Mouse (Mus musculus): Measurements from ENCODE around the gene Mroh3.
A peak's percentile ranks its signal among the peaks of the same experiment; 100 is the strongest.

Mroh3 gene

GRCm38 (mm10) chr1:136156951-136157350, 55.7 kb downstream of the Mroh3 start:
- no peak for DNase-seq (ENCODE audit: low read depth, low spot score)

DNA sequence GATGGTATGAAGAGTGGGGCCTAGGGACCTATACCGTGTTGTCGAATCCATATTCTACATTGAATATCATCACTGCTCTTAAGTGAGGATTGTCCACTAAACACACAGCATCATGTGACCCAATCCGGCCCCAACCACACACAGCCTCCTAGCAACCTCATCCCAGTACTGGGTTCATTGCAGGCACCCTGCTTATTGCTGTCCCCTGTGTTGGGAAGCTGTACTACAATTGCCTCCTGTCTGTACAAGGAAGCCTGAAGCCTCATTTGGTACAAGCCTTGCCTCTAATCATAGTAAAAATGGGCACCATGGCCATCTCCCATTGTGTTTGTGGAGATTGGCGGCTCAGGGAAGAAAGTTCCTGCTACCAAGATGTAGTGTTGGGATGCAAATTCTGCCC, 56.3 kb downstream of the Mroh3 start:
- no peak for DNase-seq (ENCODE audit: low read depth, low spot score)

DNA sequence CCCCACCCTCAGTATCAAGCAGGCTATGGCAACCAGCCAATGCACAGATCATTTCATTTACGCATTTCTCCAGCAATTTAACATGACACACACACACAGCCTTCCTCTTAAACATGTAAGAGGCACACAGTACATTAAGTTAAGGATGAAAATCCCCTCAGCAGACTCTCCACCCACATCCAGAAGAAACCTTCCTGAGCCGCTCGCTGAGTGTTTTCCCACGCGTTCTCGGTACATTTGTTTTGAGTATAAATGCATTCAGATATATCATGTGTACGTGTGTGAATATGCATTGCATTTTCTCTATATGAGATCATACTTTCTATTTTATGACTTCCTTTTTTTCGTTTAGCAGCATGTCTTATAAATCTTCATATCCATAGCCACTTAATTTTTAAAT, 61.3 kb downstream of the Mroh3 start:
- DNase-seq (ENCODE audit: low read depth, low spot score): no peak

GRCm38 (mm10) chr1:136149702-136150101, 62.9 kb downstream of the Mroh3 start:
- DNase-seq (ENCODE audit: low read depth, low spot score): no peak

DNA sequence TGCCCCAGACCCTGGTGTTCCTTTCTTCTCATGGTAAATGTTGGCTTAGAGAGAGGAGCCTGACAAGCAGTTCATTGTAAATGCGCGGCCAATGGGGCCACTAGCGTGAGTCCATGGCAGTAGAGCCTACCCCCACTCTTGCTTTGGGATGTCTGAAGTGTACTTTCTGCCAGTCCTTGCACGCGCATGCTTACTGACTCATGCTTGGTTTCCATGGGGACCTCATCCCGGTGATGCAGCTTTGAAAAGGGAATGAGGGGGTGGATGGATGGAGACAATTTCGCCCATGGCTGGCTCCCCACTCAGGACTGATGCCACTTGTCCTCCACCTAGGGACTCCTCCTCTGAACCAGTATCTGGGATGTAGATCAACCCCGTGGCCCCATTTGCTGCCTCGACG, 69.1 kb downstream of the Mroh3 start:
- DNase-seq (ENCODE audit: low read depth, low spot score): peak; percentile 26

GRCm38 (mm10) chr1:136142336-136142735, 70.3 kb downstream of the Mroh3 start:
- DNase-seq (ENCODE audit: low read depth, low spot score): no peak

DNA sequence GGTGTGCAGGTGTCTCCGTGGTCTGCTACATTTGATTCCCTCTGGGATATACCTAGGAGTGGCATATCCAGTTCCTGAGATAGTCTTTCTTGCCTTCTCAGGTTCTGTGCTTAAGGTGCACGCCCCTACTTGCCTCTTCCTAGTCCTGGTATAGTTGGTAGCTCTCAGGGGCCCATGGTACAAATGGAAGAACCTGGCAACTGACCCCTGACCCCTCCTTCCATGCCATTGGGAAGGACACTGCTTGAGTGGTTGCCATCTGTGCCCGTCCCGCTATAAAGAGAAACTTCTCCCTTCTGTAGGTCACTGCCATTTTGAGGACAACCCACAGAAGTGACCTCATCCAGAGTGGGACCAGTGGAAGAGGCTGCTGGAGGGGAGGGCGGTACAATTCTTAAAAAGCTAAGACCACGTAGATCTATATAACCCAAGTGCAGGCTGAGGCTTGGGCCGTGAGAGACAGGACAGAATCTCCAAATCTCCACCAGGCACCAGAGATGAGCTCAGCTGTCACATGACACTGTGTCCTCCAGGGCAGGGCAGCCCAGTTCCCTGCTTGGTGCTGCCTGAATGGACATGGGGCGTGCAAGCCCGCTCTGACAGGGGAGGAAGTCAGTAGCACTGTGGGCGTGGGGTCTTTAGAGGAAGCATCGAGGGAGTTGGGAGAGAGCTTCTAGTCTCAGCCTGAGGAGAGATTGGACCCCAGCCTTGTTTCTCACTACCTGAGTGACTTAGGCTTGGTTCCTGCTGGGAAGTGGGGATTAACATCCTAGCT, 71.3 kb downstream of the Mroh3 start:
- DNase-seq (ENCODE audit: low read depth, low spot score): no peak

- DNase-seq (ENCODE audit: low read depth, low spot score): peak; percentile 85
Observed at GRCm38 (mm10) chr1:136139990-136140640, 72.5 kb downstream of the Mroh3 start.

DNA sequence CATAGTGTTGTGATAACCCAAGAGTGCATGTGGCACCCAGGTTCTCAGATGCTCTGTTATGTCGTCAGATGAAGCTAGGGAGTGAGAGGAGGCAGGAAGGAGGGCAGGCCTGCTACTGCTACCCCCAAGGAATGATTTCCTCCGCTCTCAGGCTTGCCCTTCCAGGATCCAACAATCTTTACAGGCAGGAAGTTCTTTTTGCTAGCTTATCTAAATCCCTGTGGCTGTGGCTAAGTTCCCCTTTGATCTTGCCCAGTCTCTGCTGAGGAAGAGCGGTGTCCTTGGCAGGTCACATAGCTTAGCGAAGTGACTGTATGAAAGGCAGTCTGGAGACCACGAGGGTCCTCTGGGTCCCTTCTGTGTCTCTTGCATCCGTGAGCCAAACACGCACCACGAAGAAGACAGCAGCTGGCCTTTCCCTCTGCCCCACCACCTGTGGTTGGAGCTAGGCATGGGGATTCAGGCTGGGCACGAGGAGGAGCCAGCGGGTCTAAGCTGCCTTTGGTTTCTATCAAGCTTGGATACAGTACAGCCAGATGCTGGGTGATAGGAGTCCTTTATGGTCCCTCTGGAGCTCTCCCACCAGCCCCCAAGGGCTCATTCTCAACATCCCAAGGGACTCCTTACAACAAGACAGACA, 74.3 kb downstream of the Mroh3 start:
- DNase-seq (ENCODE audit: low read depth, low spot score): peak; percentile 18

GRCm38 (mm10) chr1:136137575-136137974, 75.1 kb downstream of the Mroh3 start:
- peak; percentile 81 for DNase-seq (ENCODE audit: low read depth, low spot score)

- peak; percentile 92 for DNase-seq (ENCODE audit: low read depth, low spot score)
Observed at GRCm38 (mm10) chr1:136137071-136137531, 75.5 kb downstream of the Mroh3 start.

- DNase-seq (ENCODE audit: low read depth, low spot score): peak; percentile 76
Observed at GRCm38 (mm10) chr1:136136547-136136946, 76.1 kb downstream of the Mroh3 start.

- peak; percentile 43 for DNase-seq (ENCODE audit: low read depth, low spot score)
Observed at GRCm38 (mm10) chr1:136135777-136136444, 76.7 kb downstream of the Mroh3 start.

GRCm38 (mm10) chr1:136135046-136135445, 77.6 kb downstream of the Mroh3 start:
- DNase-seq (ENCODE audit: low read depth, low spot score): peak; percentile 51

- no peak for DNase-seq (ENCODE audit: low read depth, low spot score)
Observed at GRCm38 (mm10) chr1:136134547-136134946, 78.1 kb downstream of the Mroh3 start.

GRCm38 (mm10) chr1:136133570-136134240, 78.9 kb downstream of the Mroh3 start:
- no peak for DNase-seq (ENCODE audit: low read depth, low spot score)

- DNase-seq (ENCODE audit: low read depth, low spot score): no peak
Observed at GRCm38 (mm10) chr1:136132386-136133201, 80.0 kb downstream of the Mroh3 start.

Data from 3T3-L1 (cell line).